Mouse (Mus musculus) hindbrain, embryonic 11.5 days (tissue): Measurements from ENCODE around the gene Slc7a1. TPM values are rescaled to one million over a fixed set of nuclear protein-coding genes. Genes with fewer than 3 reads are reported as not detected.

Experiments
- ATAC-seq: fragments of 200-750 bp; cut with Nextera tagmentation; 2 replicates; pipeline ENCODE4 v1.8.0; 2017; ENCODE audit warnings: mild to moderate bottlenecking, moderate TSS enrichment, moderate library complexity; ENCODE audit not compliant: low FRiP score
- DNase-seq: peaks from one replicate; pipeline ENCODE4 v3.0.0-alpha.2; 2015; ENCODE audit warnings: low spot score
- H3K27ac ChIP-seq: fragments of 300-500 bp; sonication (generic); 2 replicates; pipeline ENCODE4 v1.5.1; 2014; ENCODE audit warnings: mild to moderate bottlenecking, low read depth, low read length
- H3K27me3 ChIP-seq: fragments of 300-500 bp; sonication (generic); 2 replicates; pipeline ENCODE4 v1.6.1; 2014; ENCODE audit warnings: mild to moderate bottlenecking, low read length, moderate library complexity, mixed read lengths; ENCODE audit not compliant: control insufficient read depth, insufficient read depth
- H3K36me3 ChIP-seq: fragments of 300-500 bp; sonication (generic); 2 replicates; pipeline ENCODE4 v1.6.1; 2014; ENCODE audit warnings: mild to moderate bottlenecking, low read length, moderate library complexity, mixed read lengths; ENCODE audit not compliant: control insufficient read depth, insufficient read depth
- H3K4me1 ChIP-seq: fragments of 300-500 bp; sonication (generic); replicated peaks from 2 replicates; pipeline ENCODE4 v1.6.1; 2014; ENCODE audit warnings: low read length, mixed read lengths; ENCODE audit not compliant: control insufficient read depth, insufficient read depth
- H3K4me2 ChIP-seq: fragments of 300-500 bp; sonication (generic); replicated peaks from 2 replicates; pipeline ENCODE4 v1.6.1; 2014; ENCODE audit warnings: mild to moderate bottlenecking, low read depth, low read length
- H3K4me3 ChIP-seq: fragments of 300-500 bp; sonication (generic); 2 replicates; pipeline ENCODE4 v1.5.1; 2014; ENCODE audit warnings: low read depth, low read length
- H3K9ac ChIP-seq: fragments of 300-500 bp; sonication (generic); 2 replicates; pipeline ENCODE4 v1.6.1; 2014; ENCODE audit warnings: low read depth, low read length
- H3K9me3 ChIP-seq: fragments of 300-500 bp; sonication (generic); 2 replicates; pipeline ENCODE4 v1.6.1; 2016; ENCODE audit warnings: low read length; ENCODE audit not compliant: control insufficient read depth
- WGBS: fragments of 180-500 bp; shearing (Covaris S2); extraction: QIAGEN DNeasy Blood & Tissue Kit; methylation state at CpG from one replicate; pipeline ENCODE4 v1.1.7; 2014; 5-methylcytosine and 5-hydroxymethylcytosine counted together
- polyA plus RNA-seq: library from polyadenylated mRNA; unstranded; fragments of >200 nt; fragmentation: Nextera tagmentation; extraction: Ambion mirVana; gene quantifications from 2 replicates; pipeline ENCODE4 v1.2.1, GENCODE M21; 2014

Gene Slc7a1
- polyA plus RNA-seq, 1 experiment from 2014 or later: 20.9 TPM

- H3K9me3 ChIP-seq: no peaks in the 10 kb centered on the region
- no peaks in the 10 kb centered on the region for H3K36me3 ChIP-seq
- no peak overlapping the region for H3K4me2 ChIP-seq
- H3K9ac ChIP-seq: no peak overlapping the region
- no peak overlapping the region for H3K27ac ChIP-seq
- H3K4me3 ChIP-seq: no peak overlapping the region
- WGBS: 84% methylated on average over 6 of the region's 6 CpGs
- ATAC-seq (no peak), DNase-seq (no peak)
- no peaks in the 10 kb centered on the region for H3K4me1 ChIP-seq
- no peaks in the 10 kb centered on the region for H3K27me3 ChIP-seq
Measured at GRCm38 (mm10) chr5:148282093-148282492, 117.6 kb downstream of the Slc7a1 start.

DNA sequence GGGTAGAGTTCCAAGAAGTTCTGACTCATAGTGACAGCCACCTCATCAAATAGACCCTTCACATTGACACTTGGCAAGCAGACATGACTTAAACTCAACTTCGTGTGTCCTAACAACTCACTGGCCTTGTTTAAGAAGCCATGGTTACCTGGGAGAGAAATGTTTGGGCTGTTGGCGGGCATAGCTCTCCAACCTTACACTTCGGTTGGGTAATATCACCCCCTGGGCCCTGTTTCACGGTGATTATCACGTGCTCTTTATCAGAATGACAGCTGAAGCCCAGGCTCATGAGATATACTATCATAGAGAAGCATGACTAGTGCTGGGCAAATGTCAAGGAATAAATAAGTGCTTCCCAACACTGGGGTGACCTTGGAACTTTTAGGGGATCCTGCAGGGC lies 119.4 kb downstream of the Slc7a1 start:
- Histone ChIP-seq H3K4me2 (no peak overlapping the region), H3K27me3 (no peaks in the 10 kb centered on the region), H3K36me3 (no peaks in the 10 kb centered on the region), H3K9me3 (no peaks in the 10 kb centered on the region), H3K4me1 (no peaks in the 10 kb centered on the region), H3K4me3 (no peak overlapping the region), H3K9ac (no peak overlapping the region), H3K27ac (no peak overlapping the region)
- ATAC-seq (no peak), DNase-seq (no peak)
- WGBS: 92% methylated on average over 5 of the region's 5 CpGs

GRCm38 (mm10) chr5:148278233-148278632 lies 121.5 kb downstream of the Slc7a1 start:
- no peak for DNase-seq
- 85% methylated on average over 8 of the region's 8 CpGs for WGBS
- H3K9me3 ChIP-seq: no peaks in the 10 kb centered on the region
- ATAC-seq: no peak
- H3K36me3 ChIP-seq: no peaks in the 10 kb centered on the region
- H3K4me2 ChIP-seq: no peak overlapping the region
- H3K27me3 ChIP-seq: no peaks in the 10 kb centered on the region
- H3K27ac ChIP-seq: no peak overlapping the region
- H3K4me1 ChIP-seq: no peaks in the 10 kb centered on the region
- no peak overlapping the region for H3K9ac ChIP-seq
- no peak overlapping the region for H3K4me3 ChIP-seq

Other genes with a start within 250 kb of the Slc7a1 start
- gene Ubl3, start 152.9 kb upstream of the Slc7a1 start, polyA plus RNA-seq: 76.6 and 82.7 TPM in 2 replicates